Mouse (Mus musculus) left cerebral cortex, postnatal 4 days (tissue): ENCODE data around the gene Tcte2. TPM values are rescaled to one million over a fixed set of nuclear protein-coding genes. Genes with fewer than 3 reads are reported as not detected.
"Not testable (repeated sequence)": the region's sequence is repeated elsewhere in the genome, so short reads cannot be mapped to it uniquely, and the experiment has no call there.

Experiments
- DNase-seq: peaks from one replicate; pipeline ENCODE4 v3.0.0-alpha.2; 2022
- intact Hi-C: fragments of 180-260 bp; cut with DNase I; formaldehyde crosslinking; loops from one replicate; pipeline ENCODE4 v1.15.1; 2025
- total RNA-seq, 2 experiments: library from RNA; stranded (reverse); gene quantifications; 2 replicates each; pipeline ENCODE4 v1.2.3; 2021

The Tcte2 gene
- total RNA-seq = 10 to 100 TPM; 24.6 to 30.6 TPM

GRCm38 (mm10) chr17:13761179-13761913 lies at the start of gene Tcte2:
TSS of gene Tcte2 (minus strand) at chr17:13761825.
- DNase-seq = peak; percentile 37
- intact Hi-C loops = no loop called here

- intact Hi-C loops = no loop called here
Observed at GRCm38 (mm10) chr17:13806016-13806415, 44.4 kb upstream of the Tcte2 start.

GRCm38 (mm10) chr17:13802836-13803408 lies 41.3 kb upstream of the Tcte2 start:
- intact Hi-C loops = no loop called here
- no peak for DNase-seq

More at GRCm38 (mm10) chr17:13806016-13806415, 44.4 kb upstream of the Tcte2 start:
- no peak for DNase-seq

GRCm38 (mm10) chr17:13797691-13798090 lies 36.1 kb upstream of the Tcte2 start:
- intact Hi-C loops = no loop called here

GRCm38 (mm10) chr17:13790033-13790432 lies 28.4 kb upstream of the Tcte2 start:
- DNase-seq, intact Hi-C loops: not testable (repeated sequence)

More at GRCm38 (mm10) chr17:13797691-13798090, 36.1 kb upstream of the Tcte2 start:
- no peak for DNase-seq

GRCm38 (mm10) chr17:13783469-13783868 lies 21.8 kb upstream of the Tcte2 start:
- intact Hi-C loops = no loop called here
- DNase-seq = no peak

GRCm38 (mm10) chr17:13781948-13782347 lies 20.3 kb upstream of the Tcte2 start:
- no peak for DNase-seq
- intact Hi-C loops = no loop called here

GRCm38 (mm10) chr17:13778865-13779264 lies 17.2 kb upstream of the Tcte2 start:
- intact Hi-C loops = no loop called here
- no peak for DNase-seq

- intact Hi-C loops = no loop called here
- no peak for DNase-seq
Observed at GRCm38 (mm10) chr17:13777676-13778075, 16.1 kb upstream of the Tcte2 start.

- peak; percentile 24 for DNase-seq
- intact Hi-C loops = no loop called here
Observed at GRCm38 (mm10) chr17:13769256-13769655, 7.6 kb upstream of the Tcte2 start.

- intact Hi-C loops = no loop called here
- DNase-seq = no peak
Observed at GRCm38 (mm10) chr17:13768531-13768930, 6.9 kb upstream of the Tcte2 start.

GRCm38 (mm10) chr17:13764911-13765310 lies 3.3 kb upstream of the Tcte2 start:
- intact Hi-C loops = loop anchor here (2.0 kb wide), 1 partner anchor 284 kb away; no protein-coding TSS in a partner anchor
- peak; percentile 65 for DNase-seq

GRCm38 (mm10) chr17:13763819-13764218 lies 2.2 kb upstream of the Tcte2 start:
- intact Hi-C loops = loop anchor here (2.0 kb wide), 1 partner anchor 283 kb away; no protein-coding TSS in a partner anchor
- DNase-seq = no peak

GRCm38 (mm10) chr17:13760675-13761178 lies 898 bp downstream of the Tcte2 start:
- intact Hi-C loops = no loop called here
- peak; percentile 52 for DNase-seq

- intact Hi-C loops = loop anchor here (5.0 kb wide), 1 partner anchor 78 kb away; no protein-coding TSS in a partner anchor
- peak; percentile 87 for DNase-seq
Observed at GRCm38 (mm10) chr17:13759853-13760627, 1.6 kb downstream of the Tcte2 start, which contains the start of gene Afdn. TSS of gene Afdn (plus strand) at chr17:13760539.

- peak; percentile 38 for DNase-seq
- intact Hi-C loops = loop anchor here (5.0 kb wide), 1 partner anchor 77 kb away; no protein-coding TSS in a partner anchor
Observed at GRCm38 (mm10) chr17:13759156-13759852, 2.3 kb downstream of the Tcte2 start.

GRCm38 (mm10) chr17:13758586-13758985 lies 3.0 kb downstream of the Tcte2 start:
- no peak for DNase-seq
- intact Hi-C loops = loop anchor here (5.0 kb wide), 1 partner anchor 76 kb away; no protein-coding TSS in a partner anchor

- no peak for DNase-seq
- intact Hi-C loops = loop anchor here (5.0 kb wide), 1 partner anchor 73 kb away; no protein-coding TSS in a partner anchor
Observed at GRCm38 (mm10) chr17:13754940-13755339, 6.7 kb downstream of the Tcte2 start.

GRCm38 (mm10) chr17:13753918-13754317 lies 7.7 kb downstream of the Tcte2 start:
- intact Hi-C loops = loop anchor here (2.0 kb wide), 1 partner anchor 45 kb away; no protein-coding TSS in a partner anchor
- DNase-seq = no peak

GRCm38 (mm10) chr17:13749027-13749426 lies 12.6 kb downstream of the Tcte2 start:
- intact Hi-C loops = no loop called here

More at GRCm38 (mm10) chr17:13749027-13749426, 12.6 kb downstream of the Tcte2 start:
- DNase-seq = no peak
